Mouse (Mus musculus): ENCODE results near the gene Tmem267. TPM values are rescaled to one million over a fixed set of nuclear protein-coding genes. Genes with fewer than 3 reads are reported as not detected.
A peak's percentile ranks its signal among the peaks of the same experiment; 100 is the strongest.

Gene Tmem267
- polyA plus RNA-seq, 1 experiment from 2014 or later, result 7.0 TPM

DNA sequence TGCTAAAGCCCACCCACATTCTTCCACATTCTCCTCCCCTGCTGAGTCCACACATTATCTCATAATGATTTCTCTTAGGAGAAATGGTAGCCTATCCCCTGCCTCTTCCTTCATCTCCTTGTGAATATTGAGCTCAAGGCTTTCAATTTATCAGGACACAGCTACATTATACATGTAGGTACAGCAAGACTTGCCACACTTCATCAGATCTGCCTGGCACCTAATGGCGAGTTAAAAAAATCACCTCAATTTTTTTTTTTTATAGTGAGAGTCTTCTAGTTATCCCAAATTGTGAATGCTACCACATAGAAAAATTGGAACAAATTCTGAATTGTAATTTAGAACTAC lies 161.8 kb downstream of the Tmem267 start:
- H3K4me1 ChIP-seq (replicated peaks; ENCODE audit: control insufficient read depth, insufficient read depth, low read length), result no peaks in the 10 kb centered on the region; the same call in 1 of the 2 replicates
- H3K9me3 ChIP-seq (ENCODE audit: control insufficient read depth, low read length), result no peaks in the 10 kb centered on the region
- peak overlapping the region; percentile 34 for H3K4me2 ChIP-seq (replicated peaks)
- H3K9ac ChIP-seq, result peak overlapping the region; percentile 48; the same call in 1 of the 2 replicates
- DNase-seq (ENCODE audit: low spot score) (peak; percentile 44), ATAC-seq (ENCODE audit: low FRiP score) (no peak)
- H3K27ac ChIP-seq, result peak overlapping the region; percentile 79
- no peaks in the 10 kb centered on the region for H3K36me3 ChIP-seq (replicated peaks; ENCODE audit: control insufficient read depth, insufficient read depth)
- H3K4me3 ChIP-seq (replicated peaks; ENCODE audit: low read length), result no peak overlapping the region
- no peaks in the 10 kb centered on the region for H3K27me3 ChIP-seq (ENCODE audit: control insufficient read depth, insufficient read depth, low read length)
- 60% methylated on average over 1 of the region's 1 CpGs for WGBS

DNA sequence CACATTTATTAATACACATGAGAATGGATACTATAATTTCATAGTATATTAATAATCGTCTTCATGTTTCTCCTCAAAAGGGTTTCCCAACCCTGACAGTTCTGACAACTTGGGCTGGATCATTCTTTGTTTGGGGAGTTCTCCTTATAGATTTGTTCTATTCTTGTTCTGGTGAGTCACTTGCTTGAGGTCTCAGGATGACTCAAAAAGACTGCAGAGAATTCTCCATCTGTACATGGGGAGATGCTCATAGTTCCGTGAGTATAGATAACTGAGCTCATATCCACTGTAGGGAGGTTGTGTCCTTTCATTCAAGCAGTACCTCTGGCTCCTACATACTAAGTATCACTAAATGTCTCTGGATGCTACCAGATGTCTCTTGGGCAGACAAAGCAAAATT lies 166.9 kb downstream of the Tmem267 start:
- Histone ChIP-seq H3K9me3 (ENCODE audit: control insufficient read depth, low read length) (no peaks in the 10 kb centered on the region), H3K27me3 (ENCODE audit: control insufficient read depth, insufficient read depth, low read length) (no peaks in the 10 kb centered on the region), H3K27ac (no peak overlapping the region), H3K9ac (no peak overlapping the region), H3K4me2 (replicated peaks) (no peak overlapping the region), H3K4me3 (replicated peaks; ENCODE audit: low read length) (no peak overlapping the region), H3K36me3 (replicated peaks; ENCODE audit: control insufficient read depth, insufficient read depth) (no peaks in the 10 kb centered on the region), H3K4me1 (replicated peaks; ENCODE audit: control insufficient read depth, insufficient read depth, low read length) (no peaks in the 10 kb centered on the region; the same call in 1 of the 2 replicates)
- WGBS, result 98% methylated on average over 2 of the region's 2 CpGs
- DNase-seq (ENCODE audit: low spot score), result no peak
- ATAC-seq (ENCODE audit: low FRiP score), result no peak

DNA sequence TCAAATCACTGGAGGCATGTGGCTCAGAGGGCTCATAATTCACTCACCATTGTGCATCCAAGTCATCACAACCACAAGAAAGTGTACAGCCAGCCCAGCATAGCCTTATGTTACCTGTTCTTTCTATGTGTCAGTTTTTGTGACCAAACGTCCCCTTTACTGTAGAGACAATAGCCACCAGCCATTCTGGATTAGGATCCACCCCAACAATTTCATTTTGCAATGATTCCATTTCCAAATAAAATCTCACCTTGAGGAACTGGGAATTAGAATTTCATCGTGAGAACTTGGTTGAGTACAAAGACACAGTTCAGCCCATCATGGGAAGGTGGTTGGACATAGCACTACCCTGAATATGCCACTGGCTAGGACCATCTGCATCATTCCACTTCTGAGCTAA lies 168.4 kb downstream of the Tmem267 start:
- no peak overlapping the region for H3K9ac ChIP-seq
- no peak overlapping the region for H3K4me3 ChIP-seq (replicated peaks; ENCODE audit: low read length)
- no peaks in the 10 kb centered on the region for H3K9me3 ChIP-seq (ENCODE audit: control insufficient read depth, low read length)
- H3K36me3 ChIP-seq (replicated peaks; ENCODE audit: control insufficient read depth, insufficient read depth), result no peaks in the 10 kb centered on the region
- no peak overlapping the region for H3K27ac ChIP-seq
- H3K4me2 ChIP-seq (replicated peaks), result no peak overlapping the region
- H3K27me3 ChIP-seq (ENCODE audit: control insufficient read depth, insufficient read depth, low read length), result no peaks in the 10 kb centered on the region
- ATAC-seq (ENCODE audit: low FRiP score) (no peak), DNase-seq (ENCODE audit: low spot score) (no peak)
- no peaks in the 10 kb centered on the region for H3K4me1 ChIP-seq (replicated peaks; ENCODE audit: control insufficient read depth, insufficient read depth, low read length)
- 86% methylated on average over 2 of the region's 2 CpGs for WGBS

DNA sequence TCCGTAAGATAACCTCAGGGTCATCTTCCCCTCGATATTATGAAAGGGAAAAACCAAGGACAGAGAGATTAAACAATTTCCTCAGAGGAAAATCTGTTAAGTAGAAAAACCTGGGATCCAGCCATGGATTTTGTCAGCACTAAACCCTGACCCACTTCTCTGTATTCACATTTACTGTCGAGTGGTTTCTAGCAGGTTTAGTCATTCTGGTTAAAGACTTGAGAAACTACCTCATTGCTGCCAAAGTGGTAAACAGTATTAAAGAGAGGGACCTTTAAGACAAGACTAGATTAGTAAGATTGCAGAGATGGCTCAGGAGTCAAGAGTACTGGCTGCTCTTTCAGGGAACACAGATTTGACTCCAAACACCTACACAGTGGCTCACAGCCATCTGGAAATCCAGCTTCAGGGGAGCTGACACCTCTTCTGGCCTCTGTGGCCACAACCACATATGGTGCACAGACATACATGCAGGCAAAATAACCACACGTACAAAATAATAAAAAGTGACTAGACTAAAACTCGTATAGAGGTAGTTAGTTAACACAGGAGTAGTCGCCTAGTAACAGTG lies 169.1 kb downstream of the Tmem267 start:
- H3K27me3 ChIP-seq (ENCODE audit: control insufficient read depth, insufficient read depth, low read length), result no peaks in the 10 kb centered on the region
- no peaks in the 10 kb centered on the region for H3K4me1 ChIP-seq (replicated peaks; ENCODE audit: control insufficient read depth, insufficient read depth, low read length)
- WGBS, result 89% methylated on average over 6 of the region's 6 CpGs
- H3K4me3 ChIP-seq (replicated peaks; ENCODE audit: low read length), result no peak overlapping the region
- no peak for DNase-seq (ENCODE audit: low spot score)
- no peak overlapping the region for H3K27ac ChIP-seq
- H3K9ac ChIP-seq, result no peak overlapping the region
- no peaks in the 10 kb centered on the region for H3K9me3 ChIP-seq (ENCODE audit: control insufficient read depth, low read length)
- H3K36me3 ChIP-seq (replicated peaks; ENCODE audit: control insufficient read depth, insufficient read depth), result no peaks in the 10 kb centered on the region
- no peak for ATAC-seq (ENCODE audit: low FRiP score)
- H3K4me2 ChIP-seq (replicated peaks), result no peak overlapping the region

Other genes with a start within 250 kb of the Tmem267 start
- 153 and 162 TPM in 2 replicates for gene Paip1, start 59.4 kb upstream of the Tmem267 start, polyA plus RNA-seq (2014; fragmentation: Nextera tagmentation; extraction: Ambion mirVana)
- 84.2 and 92.3 TPM in 2 replicates for gene 4833420G17Rik, start 25.3 kb upstream of the Tmem267 start, polyA plus RNA-seq (2014; fragmentation: Nextera tagmentation; extraction: Ambion mirVana)
- 2.9 TPM in 1 of 2 replicates, not detected in the other for gene 3110070M22Rik, start 344 bp downstream of the Tmem267 start, polyA plus RNA-seq (2014; fragmentation: Nextera tagmentation; extraction: Ambion mirVana)
- gene Ccl28, start 135.8 kb downstream of the Tmem267 start, polyA plus RNA-seq (2014; fragmentation: Nextera tagmentation; extraction: Ambion mirVana), result 0.40 and 0.53 TPM in 2 replicates
- gene Hmgcs1, start 202.3 kb downstream of the Tmem267 start, polyA plus RNA-seq (2014; fragmentation: Nextera tagmentation; extraction: Ambion mirVana), result 533 and 643 TPM in 2 replicates